Mouse (Mus musculus) adrenal gland, adult 8-10 months (tissue): Measurements from ENCODE around the gene Rnf157. TPM values are rescaled to one million over a fixed set of nuclear protein-coding genes. Genes with fewer than 3 reads are reported as not detected.
"Not testable (repeated sequence)": the region's sequence is repeated elsewhere in the genome, so short reads cannot be mapped to it uniquely, and the experiment has no call there.

ENCODE experiments used
- DNase-seq: peaks from one replicate; pipeline ENCODE4 v3.0.0; 2022
- total RNA-seq, 4 experiments: library from RNA; stranded (reverse); gene quantifications; 2 replicates each; pipeline ENCODE4 v1.2.4; 2022

Rnf157 gene
- total RNA-seq, 4 experiments from 2014 or later: 4.8 to 16.9 (median 9.3) TPM

- no peak for DNase-seq
These were observed 35.7 kb downstream of the Rnf157 start for GRCm38 (mm10) chr11:116376945-116377661.

GRCm38 (mm10) chr11:116371894-116372450, 40.9 kb downstream of the Rnf157 start:
- no peak for DNase-seq

GRCm38 (mm10) chr11:116369633-116370032, 43.2 kb downstream of the Rnf157 start:
- no peak for DNase-seq

- no peak for DNase-seq
These were observed 43.8 kb downstream of the Rnf157 start for GRCm38 (mm10) chr11:116369051-116369450.

GRCm38 (mm10) chr11:116368116-116368515, 44.7 kb downstream of the Rnf157 start:
- peak; percentile 75 for DNase-seq

GRCm38 (mm10) chr11:116366647-116367046, 46.2 kb downstream of the Rnf157 start:
- no peak for DNase-seq

- no peak for DNase-seq
These were observed 46.7 kb downstream of the Rnf157 start for GRCm38 (mm10) chr11:116366124-116366523.

GRCm38 (mm10) chr11:116365432-116365831, 47.4 kb downstream of the Rnf157 start:
- no peak for DNase-seq

- DNase-seq: no peak
These were observed 50.8 kb downstream of the Rnf157 start for GRCm38 (mm10) chr11:116362015-116362414.

- not testable (repeated sequence) for DNase-seq
These were observed 51.9 kb downstream of the Rnf157 start for GRCm38 (mm10) chr11:116360915-116361314.

GRCm38 (mm10) chr11:116359652-116360051, 53.2 kb downstream of the Rnf157 start:
- DNase-seq: no peak

GRCm38 (mm10) chr11:116358926-116359637, 53.8 kb downstream of the Rnf157 start:
- DNase-seq: no peak

- DNase-seq: no peak
These were observed 58.3 kb downstream of the Rnf157 start for GRCm38 (mm10) chr11:116354521-116354920.

GRCm38 (mm10) chr11:116353535-116353934, 59.3 kb downstream of the Rnf157 start:
- DNase-seq: no peak

GRCm38 (mm10) chr11:116351294-116351693, 61.5 kb downstream of the Rnf157 start:
- no peak for DNase-seq

- no peak for DNase-seq
These were observed 64.9 kb downstream of the Rnf157 start for GRCm38 (mm10) chr11:116347955-116348354.

- no peak for DNase-seq
These were observed 65.8 kb downstream of the Rnf157 start for GRCm38 (mm10) chr11:116347012-116347411.

- DNase-seq: no peak
These were observed 70.6 kb downstream of the Rnf157 start for GRCm38 (mm10) chr11:116342069-116342791.

GRCm38 (mm10) chr11:116337531-116337930, 75.3 kb downstream of the Rnf157 start:
- no peak for DNase-seq

GRCm38 (mm10) chr11:116337000-116337399, 75.8 kb downstream of the Rnf157 start:
- DNase-seq: no peak

GRCm38 (mm10) chr11:116336393-116336792, 76.4 kb downstream of the Rnf157 start:
- no peak for DNase-seq

- peak; percentile 93 for DNase-seq
These were observed 77.4 kb downstream of the Rnf157 start, which contains the start of gene Foxj1 for GRCm38 (mm10) chr11:116335244-116336036. Foxj1 (minus strand) TSS chr11:116335399.
